Mouse (Mus musculus) erythroblast, embryonic 14.5 days (primary cell): ENCODE results near the gene Gm20765. TPM values are rescaled to one million over a fixed set of nuclear protein-coding genes. Genes with fewer than 3 reads are reported as not detected.

Experiments used
- H3K27me3 ChIP-seq: 2 replicates; pipeline ENCODE4 v1.6.1; 2012; ENCODE audit warnings: inconsistent platforms; ENCODE audit not compliant: control insufficient read depth
- H3K36me3 ChIP-seq: 2 replicates; pipeline ENCODE4 v1.6.1; 2012; ENCODE audit warnings: mild to moderate bottlenecking, inconsistent platforms; ENCODE audit not compliant: control insufficient read depth
- H3K4me1 ChIP-seq: 2 replicates; pipeline ENCODE4 v1.6.1; 2012; ENCODE audit warnings: inconsistent platforms; ENCODE audit not compliant: control insufficient read depth
- H3K4me3 ChIP-seq: replicated peaks from 2 replicates; pipeline ENCODE3; 2012; ENCODE audit warnings: moderate library complexity, mild to moderate bottlenecking, inconsistent platforms
- H3K9me3 ChIP-seq: 2 replicates; pipeline ENCODE4 v1.6.1; 2012; ENCODE audit warnings: low read length, inconsistent platforms, mixed read lengths; ENCODE audit not compliant: control insufficient read depth
- GATA1 ChIP-seq: IDR thresholded peaks from 2 replicates; pipeline ENCODE4 v1.6.1; 2012; ENCODE audit warnings: low read length, inconsistent platforms, mixed read lengths
- TAL1 ChIP-seq: IDR thresholded peaks from 3 replicates; pipeline ENCODE4 v1.6.1; 2012; ENCODE audit warnings: low read length, inconsistent platforms, mixed read lengths
- polyA plus RNA-seq: library from polyadenylated mRNA; stranded (reverse); fragments of >175 nt; gene quantifications from 2 replicates; pipeline ENCODE4 v1.2.3, GENCODE M21; 2012

Gm20765 gene
- polyA plus RNA-seq, 1 experiment, result not detected

GRCm38 (mm10) chr10:104220303-104221021, 35.1 kb downstream of the Gm20765 start:
- TF ChIP-seq GATA1, result no peak
- TF ChIP-seq TAL1, result no peak

More at GRCm38 (mm10) chr10:104220303-104221021, 35.1 kb downstream of the Gm20765 start:
- no peaks in the 10 kb centered on the region for H3K27me3 ChIP-seq
- no peaks in the 10 kb centered on the region for H3K9me3 ChIP-seq
- H3K36me3 ChIP-seq, result no peaks in the 10 kb centered on the region
- no peaks in the 10 kb centered on the region for H3K4me1 ChIP-seq
- no peak overlapping the region for H3K4me3 ChIP-seq

Other genes starting within 250 kb of the Gm20765 start
- not detected in 2 replicates for gene Gm21293, start 42.5 kb upstream of the Gm20765 start, polyA plus RNA-seq
- not detected in 2 replicates for gene Gm6763, start 34.0 kb upstream of the Gm20765 start, polyA plus RNA-seq
- not detected in 2 replicates for gene Gm8764, start 25.5 kb upstream of the Gm20765 start, polyA plus RNA-seq
- gene Gm21304, start 17.0 kb upstream of the Gm20765 start, polyA plus RNA-seq, result not detected in 2 replicates
- gene Gm21312, start 8.5 kb upstream of the Gm20765 start, polyA plus RNA-seq, result not detected in 2 replicates
- gene Gm4340, start 8.5 kb downstream of the Gm20765 start, polyA plus RNA-seq, result not detected in 2 replicates